Mouse (Mus musculus) left cerebral cortex, postnatal 36 days (tissue): Measurements from ENCODE around the gene Rnf166. TPM values are rescaled to one million over a fixed set of nuclear protein-coding genes. Genes with fewer than 3 reads are reported as not detected.

Experiments
- DNase-seq, 2 experiments: peaks; one replicate each; pipeline ENCODE4 v3.0.0; 2021 to 2022; ENCODE audit warnings: low spot score in 2 of 2, mixed read lengths in 1 of 2
- intact Hi-C: fragments of 180-260 bp; cut with DNase I; formaldehyde crosslinking; loops from one replicate; pipeline ENCODE4 v1.15.1; 2025
- microRNA-seq: library from miRNA; unstranded; fragments of <30 nt; microRNA quantifications from one replicate; pipeline ENCODE4 v1.2.0, GENCODE M21; 2022
- total RNA-seq, 2 experiments: library from RNA; stranded (reverse); gene quantifications; 2 replicates each; pipeline ENCODE4 v1.2.3; 2021

Rnf166 gene
- total RNA-seq, 2 experiments from 2014 or later = 32.2 to 38.9 TPM

DNA sequence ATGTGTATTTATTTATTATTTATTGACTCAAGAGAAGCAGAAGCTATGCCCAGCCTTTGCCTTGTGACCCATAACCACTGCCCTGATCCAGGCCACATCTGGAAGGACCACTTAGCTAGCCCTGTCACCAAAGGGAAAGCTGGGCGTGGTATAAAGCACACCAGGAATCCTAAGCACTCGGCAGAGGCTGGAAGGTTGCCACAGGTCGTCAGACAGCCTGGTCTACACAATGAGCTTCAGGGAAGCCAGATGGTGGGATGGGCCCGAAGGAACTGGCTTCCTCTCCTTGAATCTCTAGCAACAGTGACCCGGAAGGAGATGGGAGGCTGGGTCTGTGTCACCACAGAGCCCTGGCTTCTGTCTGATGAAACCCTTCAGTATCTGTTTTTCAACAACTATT is 52.2 kb downstream of the Rnf166 start:
- intact Hi-C loops = no loop called here
- no peak for DNase-seq

DNA sequence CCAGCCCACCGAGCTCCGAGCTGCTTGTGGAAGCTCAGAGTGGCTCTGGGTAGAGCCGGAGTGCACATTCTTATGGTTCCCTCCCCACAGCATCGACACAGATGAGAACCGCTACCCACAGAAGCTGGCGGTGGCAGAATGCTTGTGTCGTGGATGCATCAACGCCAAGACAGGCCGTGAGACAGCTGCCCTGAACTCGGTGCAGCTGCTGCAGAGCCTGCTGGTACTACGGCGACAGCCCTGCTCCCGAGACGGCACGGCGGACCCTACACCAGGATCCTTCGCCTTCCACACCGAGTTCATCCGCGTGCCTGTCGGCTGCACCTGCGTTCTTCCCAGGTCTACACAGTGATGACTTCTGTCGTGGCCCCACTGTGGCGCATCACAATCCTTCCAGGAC is 52.6 kb downstream of the Rnf166 start:
- DNase-seq = no peak
- intact Hi-C loops = no loop called here

DNA sequence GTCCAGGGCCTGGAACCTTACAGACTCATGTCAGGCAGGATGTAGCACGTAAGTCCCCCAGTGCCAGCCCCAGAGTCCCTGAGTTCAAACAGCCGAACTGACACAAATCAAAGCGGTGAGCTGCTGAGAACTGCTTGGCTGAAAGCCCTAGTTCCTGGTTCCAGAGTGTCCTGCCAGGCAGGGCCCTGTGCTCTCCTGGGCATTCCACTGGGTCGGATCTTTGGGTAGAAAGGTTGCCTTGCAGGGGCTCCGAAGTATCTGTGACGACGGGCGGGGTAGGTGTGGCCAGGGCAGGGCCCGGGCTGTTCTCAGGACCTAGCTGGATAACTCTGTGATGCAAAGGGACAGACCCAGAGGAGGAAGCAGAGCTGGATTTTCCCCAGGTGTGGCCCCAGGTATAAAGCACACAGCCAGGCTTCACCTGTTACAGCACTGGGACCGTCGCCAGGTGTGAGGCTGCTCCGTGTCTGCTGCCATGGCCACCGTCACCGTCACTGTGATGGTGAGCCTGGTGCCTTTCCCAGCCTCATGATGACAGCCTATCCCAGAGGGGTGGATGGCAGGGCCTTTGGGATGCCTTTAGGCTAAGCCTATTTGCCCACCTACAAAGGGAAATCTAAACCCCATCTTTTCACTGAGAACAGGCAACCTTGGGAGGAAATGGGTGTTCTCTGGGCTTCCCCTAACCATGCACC is 54.3 kb downstream of the Rnf166 start, which contains the start of gene Il17c:
Il17c (plus strand) TSS at position 645 of the 695 bp plus-strand sequence.
- DNase-seq = no peak
- intact Hi-C loops = no loop called here

DNA sequence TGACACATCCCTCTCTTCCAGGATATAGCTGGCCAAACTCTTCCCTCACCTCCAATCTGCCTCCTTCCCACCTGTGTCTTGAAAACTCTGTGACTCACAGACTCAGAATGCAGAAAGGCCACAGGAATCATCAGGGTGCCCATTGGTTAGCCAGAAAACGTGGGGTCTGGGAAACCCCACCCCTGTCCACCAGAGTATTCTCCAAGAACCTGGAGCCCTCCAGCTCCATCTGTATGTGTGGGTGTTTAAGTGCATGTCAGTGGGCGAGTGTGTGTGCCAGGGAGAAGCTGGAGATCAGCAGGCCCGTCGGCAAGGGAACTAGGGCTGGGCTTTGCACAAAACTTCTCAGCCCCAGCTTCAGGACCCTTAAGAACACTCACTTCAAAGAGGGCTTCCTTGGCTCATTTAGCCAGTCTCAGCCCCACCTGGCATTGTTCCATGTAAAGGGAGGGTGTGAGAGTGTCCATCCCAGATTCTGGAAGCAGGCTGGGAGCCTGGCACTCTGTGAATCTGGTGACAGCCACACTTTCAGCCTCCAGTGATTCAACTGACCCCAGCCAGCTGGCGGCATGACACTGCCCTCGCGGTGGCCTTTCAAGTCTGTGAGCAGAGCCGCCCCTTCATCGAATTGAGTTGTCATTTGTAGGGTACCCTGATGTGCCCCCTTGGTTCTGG is 55.8 kb downstream of the Rnf166 start:
- peak; percentile 64 to 69 for DNase-seq
- intact Hi-C loops = no loop called here

Small RNA genes within 50 kb of the gene (microRNA-seq; reads per million reads assigned to microRNA genes)
- not detected for gene Gm24366

Other genes starting within 250 kb of the Rnf166 start
- gene Zfpm1, start 193.9 kb downstream of the Rnf166 start, total RNA-seq = 10 to 100 TPM; 33.9 to 35.3 TPM
- gene Trhr2, start 115.3 kb downstream of the Rnf166 start, total RNA-seq = 1 to 10 TPM; 8.0 to 9.2 TPM
- 10 to 100 TPM; 38.8 to 49.9 TPM for gene Zc3h18, start 99.5 kb downstream of the Rnf166 start, total RNA-seq
- not detected for gene Il17c, start 54.0 kb downstream of the Rnf166 start, total RNA-seq
- gene Cyba, start 43.1 kb downstream of the Rnf166 start, total RNA-seq = 1 to 10 TPM; 7.9 TPM
- gene Mvd, start 32.6 kb downstream of the Rnf166 start, total RNA-seq = 10 to 100 TPM; 20.5 to 30.8 TPM
- under 1 TPM; 0.57 to 0.84 TPM for gene Snai3, start 15.3 kb downstream of the Rnf166 start, total RNA-seq
- gene Ctu2, start 79 bp upstream of the Rnf166 start, total RNA-seq = 10 to 100 TPM; 19.7 to 29.1 TPM
- gene Piezo1, start 75.3 kb upstream of the Rnf166 start, total RNA-seq = 1 to 10 TPM; 6.5 to 7.6 TPM
- gene Cdt1, start 92.0 kb upstream of the Rnf166 start, total RNA-seq = 1 to 10 TPM; 1.8 to 3.5 TPM
- 10 to 100 TPM; 54.5 to 62.3 TPM for gene Aprt, start 100.8 kb upstream of the Rnf166 start, total RNA-seq
- gene Galns, start 135.4 kb upstream of the Rnf166 start, total RNA-seq = 1 to 10 TPM; 8.8 to 9.2 TPM
- 10 to 100 TPM; 78.7 to 84.5 TPM for gene Trappc2l, start 135.6 kb upstream of the Rnf166 start, total RNA-seq
- not detected for gene Pabpn1l, start 146.7 kb upstream of the Rnf166 start, total RNA-seq
- 10 to 100 TPM; 26.2 to 37.5 TPM for gene Cbfa2t3, start 223.0 kb upstream of the Rnf166 start, total RNA-seq